Mouse (Mus musculus): ENCODE results near the gene Ccdc6.

- TF ChIP-seq E2F4 (IDR thresholded peaks at IDR 0.05; ENCODE audit: borderline replicate concordance, low read depth, low read length) (no peak), CTCF (IDR thresholded peaks at IDR 0.05 in 2 of 3, conservative IDR thresholded peaks at IDR 0.05 in 1 of 3; ENCODE audit: control insufficient read depth in 1 of 3, insufficient read depth in 1 of 3, low read depth in 2 of 3, low read length in 3 of 3, poor library complexity in 1 of 3, severe bottlenecking in 1 of 3) (no peak), NRF1 (IDR thresholded peaks at IDR 0.05; ENCODE audit: insufficient read depth, low read depth, low read length, poor library complexity, severe bottlenecking) (no peak), POLR2A (IDR thresholded peaks at IDR 0.05; ENCODE audit: control insufficient read depth in 1 of 2, insufficient read depth in 1 of 2, low read depth in 1 of 2, low read length in 2 of 2, poor library complexity in 1 of 2) (no peak), POLR2AphosphoS5 (IDR thresholded peaks at IDR 0.05; ENCODE audit: borderline replicate concordance, low read depth, low read length) (no peak), EP300 (IDR thresholded peaks at IDR 0.05; ENCODE audit: low read depth in 1 of 2, low read length in 2 of 2) (peak in 1 of 2 experiments; percentile 38; a peak in 1 of 4 replicates), SMC3 (IDR thresholded peaks at IDR 0.05; ENCODE audit: low read depth, low read length) (no peak), RAD21 (IDR thresholded peaks at IDR 0.05; ENCODE audit: low read depth, low read length) (no peak), ZC3H11A (IDR thresholded peaks at IDR 0.05; ENCODE audit: low read depth, low read length) (no peak), GATA1 (IDR thresholded peaks at IDR 0.05; ENCODE audit: low read depth, low read length) (peak; percentile 85)
These were observed 24.4 kb downstream of the Ccdc6 start for GRCm38 (mm10) chr10:70121406-70121695.
